Mouse (Mus musculus) hindbrain, embryonic 14.5 days (tissue): Measurements from ENCODE around the gene Ctnna2. TPM values are rescaled to one million over a fixed set of nuclear protein-coding genes. Genes with fewer than 3 reads are reported as not detected.
A peak's percentile ranks its signal among the peaks of the same experiment; 100 is the strongest.

ENCODE experiments used
- ATAC-seq: fragments of 200-750 bp; cut with Nextera tagmentation; 2 replicates; pipeline ENCODE4 v1.8.0; 2017; ENCODE audit warnings: moderate number of reproducible peaks, mild to moderate bottlenecking, moderate TSS enrichment, moderate library complexity; ENCODE audit not compliant: low FRiP score
- DNase-seq: peaks from one replicate; pipeline ENCODE4 v3.0.0-alpha.2; 2015; ENCODE audit warnings: low spot score
- H3K27ac ChIP-seq: fragments of 300-500 bp; sonication (generic); 2 replicates; pipeline ENCODE4 v1.5.1; 2014; ENCODE audit warnings: mild to moderate bottlenecking, moderate library complexity
- H3K27me3 ChIP-seq: fragments of 300-500 bp; sonication (generic); 2 replicates; pipeline ENCODE4 v1.6.1; 2014; ENCODE audit warnings: mild to moderate bottlenecking, low read length, mixed read lengths; ENCODE audit not compliant: control insufficient read depth, insufficient read depth
- H3K36me3 ChIP-seq: fragments of 300-500 bp; sonication (generic); replicated peaks from 2 replicates; pipeline ENCODE4 v1.6.1; 2014; ENCODE audit not compliant: control insufficient read depth, insufficient read depth
- H3K4me1 ChIP-seq: fragments of 300-500 bp; sonication (generic); replicated peaks from 2 replicates; pipeline ENCODE4 v1.6.1; 2014; ENCODE audit warnings: antibody characterized with exemption, low read length, mixed read lengths; ENCODE audit not compliant: control insufficient read depth, insufficient read depth
- H3K4me2 ChIP-seq: fragments of 300-500 bp; sonication (generic); replicated peaks from 2 replicates; pipeline ENCODE4 v1.6.1; 2014; ENCODE audit warnings: mild to moderate bottlenecking, moderate library complexity
- H3K4me3 ChIP-seq: fragments of 300-500 bp; sonication (generic); replicated peaks from 2 replicates; pipeline ENCODE4 v1.5.1; 2014; ENCODE audit warnings: mild to moderate bottlenecking, low read length
- H3K9ac ChIP-seq: fragments of 300-500 bp; sonication (generic); 2 replicates; pipeline ENCODE4 v1.6.1; 2014
- H3K9me3 ChIP-seq: fragments of 300-500 bp; sonication (generic); 2 replicates; pipeline ENCODE4 v1.6.1; 2016; ENCODE audit warnings: low read length; ENCODE audit not compliant: control insufficient read depth
- WGBS: fragments of 180-500 bp; shearing (Covaris S2); extraction: QIAGEN DNeasy Blood & Tissue Kit; methylation state at CpG from one replicate; pipeline ENCODE4 v1.1.7; 2014; 5-methylcytosine and 5-hydroxymethylcytosine counted together
- polyA plus RNA-seq: library from polyadenylated mRNA; unstranded; fragments of >200 nt; fragmentation: Nextera tagmentation; extraction: Ambion mirVana; gene quantifications from 2 replicates; pipeline ENCODE4 v1.2.1, GENCODE M21; 2014

The Ctnna2 gene
- polyA plus RNA-seq, 1 experiment from 2014 or later, result 122 TPM

GRCm38 (mm10) chr6:77758164-77758563 is 221.3 kb downstream of the Ctnna2 start:
- WGBS, result 85% methylated on average over 3 of the region's 3 CpGs
- ATAC-seq, result no peak

DNA sequence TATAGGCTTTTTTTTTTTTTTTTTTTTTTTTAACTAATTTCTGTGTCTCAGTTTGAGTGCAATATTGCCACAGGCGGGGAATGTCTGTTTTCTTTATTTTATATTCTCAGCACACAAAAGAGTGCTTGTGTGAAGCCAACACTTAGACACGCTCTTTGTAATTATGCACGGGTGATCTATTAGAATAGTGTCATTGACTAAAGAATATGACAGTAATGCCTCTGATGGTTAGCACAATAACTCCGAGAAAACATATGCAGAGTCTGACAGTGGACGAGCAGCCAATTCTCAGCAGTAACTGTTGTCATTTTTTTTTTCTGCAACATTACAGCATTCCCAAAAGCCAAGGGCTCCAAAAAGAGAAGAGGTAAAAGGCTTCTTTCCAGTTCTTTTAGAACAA is 234.1 kb downstream of the Ctnna2 start:
- Histone ChIP-seq H3K9me3 (no peaks in the 10 kb centered on the region), H3K4me3 (no peak overlapping the region), H3K9ac (no peak overlapping the region), H3K27ac (peak overlapping the region; percentile 59; the same call in 1 of the 2 replicates), H3K27me3 (no peaks in the 10 kb centered on the region), H3K36me3 (peaks cover 7% of the 10 kb centered on the region; the same call in 1 of the 2 replicates), H3K4me1 (peaks cover 13% of the 10 kb centered on the region), H3K4me2 (no peak overlapping the region)
- DNase-seq (peak; percentile 44), ATAC-seq (peak; percentile 82)
- WGBS, result 21% methylated on average over 5 of the region's 5 CpGs

More at GRCm38 (mm10) chr6:77758164-77758563, 221.3 kb downstream of the Ctnna2 start:
- H3K4me2 ChIP-seq, result no peak overlapping the region
- no peaks in the 10 kb centered on the region for H3K36me3 ChIP-seq
- no peak for DNase-seq
- H3K27ac ChIP-seq, result no peak overlapping the region
- no peaks in the 10 kb centered on the region for H3K27me3 ChIP-seq
- no peak overlapping the region for H3K4me3 ChIP-seq
- H3K9me3 ChIP-seq, result no peaks in the 10 kb centered on the region
- H3K4me1 ChIP-seq, result no peaks in the 10 kb centered on the region
- no peak overlapping the region for H3K9ac ChIP-seq

GRCm38 (mm10) chr6:77743651-77744050 is 235.8 kb downstream of the Ctnna2 start:
- Histone ChIP-seq H3K27me3 (no peaks in the 10 kb centered on the region), H3K4me2 (no peak overlapping the region), H3K27ac (peak overlapping the region; percentile 38; the same call in 1 of the 2 replicates), H3K9ac (no peak overlapping the region), H3K36me3 (no peaks in the 10 kb centered on the region), H3K9me3 (no peaks in the 10 kb centered on the region), H3K4me1 (peaks cover 13% of the 10 kb centered on the region), H3K4me3 (no peak overlapping the region)
- ATAC-seq, result no peak
- no peak for DNase-seq

GRCm38 (mm10) chr6:77742988-77743387 is 236.5 kb downstream of the Ctnna2 start:
- no peak for DNase-seq
- 27% methylated on average over 1 of the region's 1 CpGs for WGBS
- Histone ChIP-seq H3K9ac (no peak overlapping the region), H3K27ac (0 out of 2 replicates have a peak overlapping the region, but pooled peaks have one; percentile 5), H3K4me2 (no peak overlapping the region), H3K36me3 (no peaks in the 10 kb centered on the region), H3K4me1 (peaks cover 13% of the 10 kb centered on the region), H3K27me3 (no peaks in the 10 kb centered on the region), H3K9me3 (no peaks in the 10 kb centered on the region), H3K4me3 (no peak overlapping the region)
- no peak for ATAC-seq

DNA sequence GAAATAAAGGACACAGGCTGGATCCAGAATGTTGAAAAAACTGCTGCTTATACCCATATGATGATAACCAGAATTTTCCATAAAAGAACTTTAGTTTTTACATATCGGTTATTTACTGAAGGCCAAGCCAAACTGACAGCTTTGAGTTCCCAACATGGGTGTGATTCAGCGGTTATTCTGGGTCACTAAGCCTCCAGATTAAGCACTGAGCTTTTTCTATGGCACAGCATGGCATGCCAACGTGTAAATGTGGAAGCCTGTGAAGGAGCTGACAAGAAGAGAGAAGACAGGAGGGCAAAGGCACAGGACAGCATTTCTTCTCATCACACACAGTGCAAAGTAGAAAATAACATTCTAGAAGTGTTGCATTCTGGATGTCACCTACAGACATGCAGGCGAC is 240.9 kb downstream of the Ctnna2 start:
- H3K4me1 ChIP-seq, result 0 out of 2 replicates have a peak, but pooled peaks cover 2% of the 10 kb centered on the region
- no peak for DNase-seq
- no peaks in the 10 kb centered on the region for H3K27me3 ChIP-seq
- no peak for ATAC-seq
- no peaks in the 10 kb centered on the region for H3K9me3 ChIP-seq
- H3K4me3 ChIP-seq, result no peak overlapping the region
- WGBS, result 59% methylated on average over 4 of the region's 4 CpGs
- no peak overlapping the region for H3K9ac ChIP-seq
- H3K36me3 ChIP-seq, result no peaks in the 10 kb centered on the region
- no peak overlapping the region for H3K27ac ChIP-seq
- H3K4me2 ChIP-seq, result no peak overlapping the region

- H3K4me2 ChIP-seq, result no peak overlapping the region
Measured at GRCm38 (mm10) chr6:77724952-77725299, 254.6 kb downstream of the Ctnna2 start.

GRCm38 (mm10) chr6:77724042-77724951 is 255.2 kb downstream of the Ctnna2 start:
- H3K27ac ChIP-seq, result peak overlapping the region; percentile 51
- peaks cover 7% of the 10 kb centered on the region for H3K4me1 ChIP-seq
- no peak overlapping the region for H3K4me2 ChIP-seq
- ATAC-seq, result peak; percentile 59
- H3K27me3 ChIP-seq, result no peaks in the 10 kb centered on the region
- no peak overlapping the region for H3K4me3 ChIP-seq
- H3K36me3 ChIP-seq, result no peaks in the 10 kb centered on the region
- DNase-seq, result peak; percentile 34
- no peaks in the 10 kb centered on the region for H3K9me3 ChIP-seq
- no peak overlapping the region for H3K9ac ChIP-seq
- WGBS, result 66% methylated on average over 5 of the region's 5 CpGs

More at GRCm38 (mm10) chr6:77724952-77725299, 254.6 kb downstream of the Ctnna2 start:
- WGBS, result 80% methylated on average over 2 of the region's 2 CpGs
- Histone ChIP-seq H3K9me3 (no peaks in the 10 kb centered on the region), H3K4me3 (no peak overlapping the region), H3K9ac (no peak overlapping the region), H3K27me3 (no peaks in the 10 kb centered on the region), H3K4me1 (peaks cover 7% of the 10 kb centered on the region), H3K27ac (no peak overlapping the region), H3K36me3 (no peaks in the 10 kb centered on the region)
- ATAC-seq (no peak), DNase-seq (no peak)

- no peak overlapping the region for H3K4me3 ChIP-seq
- H3K27ac ChIP-seq, result no peak overlapping the region
- no peak for DNase-seq
- H3K4me2 ChIP-seq, result no peak overlapping the region
- H3K4me1 ChIP-seq, result no peaks in the 10 kb centered on the region
- no peaks in the 10 kb centered on the region for H3K36me3 ChIP-seq
- no peak overlapping the region for H3K9ac ChIP-seq
- ATAC-seq, result no peak
- H3K27me3 ChIP-seq, result no peaks in the 10 kb centered on the region
- H3K9me3 ChIP-seq, result no peaks in the 10 kb centered on the region
Measured at GRCm38 (mm10) chr6:77694093-77694492, 285.4 kb downstream of the Ctnna2 start.

GRCm38 (mm10) chr6:77687173-77687572 is 292.3 kb downstream of the Ctnna2 start:
- H3K27me3 ChIP-seq, result no peaks in the 10 kb centered on the region
- no peak overlapping the region for H3K27ac ChIP-seq
- no peaks in the 10 kb centered on the region for H3K4me1 ChIP-seq
- H3K4me2 ChIP-seq, result no peak overlapping the region
- ATAC-seq, result no peak
- H3K9ac ChIP-seq, result no peak overlapping the region
- H3K36me3 ChIP-seq, result no peaks in the 10 kb centered on the region
- 78% methylated on average over 1 of the region's 1 CpGs for WGBS
- H3K4me3 ChIP-seq, result no peak overlapping the region
- no peaks in the 10 kb centered on the region for H3K9me3 ChIP-seq
- no peak for DNase-seq
